Mouse (Mus musculus): ENCODE results near the gene Lmna. TPM values are rescaled to one million over a fixed set of nuclear protein-coding genes. Genes with fewer than 3 reads are reported as not detected.

The Lmna gene
- polyA plus RNA-seq, 1 experiment from 2014 or later, result 57.7 TPM

GRCm38 (mm10) chr3:88525021-88525420 lies 15.3 kb upstream of the Lmna start:
- Histone ChIP-seq H3K36me3 (peaks cover 24% of the 10 kb centered on the region), H3K9me3 (no peaks in the 10 kb centered on the region), H3K27ac (no peak overlapping the region), H3K4me1 (peaks cover 41% of the 10 kb centered on the region), H3K4me3 (no peak overlapping the region), H3K27me3 (ENCODE audit: insufficient read depth, poor library complexity, severe bottlenecking) (no peaks in the 10 kb centered on the region)
- 82% methylated on average over 5 of the region's 5 CpGs for WGBS
- DNase-seq (ENCODE audit: low spot score), result no peak

- H3K4me3 ChIP-seq, result no peak overlapping the region
- no peaks in the 10 kb centered on the region for H3K27me3 ChIP-seq (ENCODE audit: insufficient read depth, poor library complexity, severe bottlenecking)
- H3K36me3 ChIP-seq, result peaks cover 24% of the 10 kb centered on the region
- no peaks in the 10 kb centered on the region for H3K9me3 ChIP-seq
- H3K27ac ChIP-seq, result no peak overlapping the region
- H3K4me1 ChIP-seq, result peaks cover 21% of the 10 kb centered on the region
- 86% methylated on average over 8 of the region's 8 CpGs for WGBS
- no peak for DNase-seq (ENCODE audit: low spot score)
Observed at GRCm38 (mm10) chr3:88523027-88523426, 13.3 kb upstream of the Lmna start.

GRCm38 (mm10) chr3:88521803-88522331 lies 12.1 kb upstream of the Lmna start:
- peaks cover 24% of the 10 kb centered on the region for H3K36me3 ChIP-seq
- H3K27me3 ChIP-seq (ENCODE audit: insufficient read depth, poor library complexity, severe bottlenecking), result no peaks in the 10 kb centered on the region
- 28% methylated on average over 9 of the region's 9 CpGs for WGBS
- peak overlapping the region; percentile 69; the same call in 1 of the 2 replicates for H3K27ac ChIP-seq
- H3K4me3 ChIP-seq, result no peak overlapping the region
- H3K9me3 ChIP-seq, result no peaks in the 10 kb centered on the region
- H3K4me1 ChIP-seq, result peaks cover 13% of the 10 kb centered on the region
- DNase-seq (ENCODE audit: low spot score), result peak; percentile 89

GRCm38 (mm10) chr3:88521156-88521555 lies 11.4 kb upstream of the Lmna start:
- no peaks in the 10 kb centered on the region for H3K27me3 ChIP-seq (ENCODE audit: insufficient read depth, poor library complexity, severe bottlenecking)
- H3K9me3 ChIP-seq, result no peaks in the 10 kb centered on the region
- peaks cover 24% of the 10 kb centered on the region for H3K36me3 ChIP-seq
- WGBS, result 89% methylated on average over 6 of the region's 6 CpGs
- DNase-seq (ENCODE audit: low spot score), result no peak
- no peak overlapping the region for H3K27ac ChIP-seq
- H3K4me3 ChIP-seq, result no peak overlapping the region
- peaks cover 9% of the 10 kb centered on the region for H3K4me1 ChIP-seq

GRCm38 (mm10) chr3:88520078-88520477 lies 10.3 kb upstream of the Lmna start:
- Histone ChIP-seq H3K4me3 (no peak overlapping the region), H3K9me3 (no peaks in the 10 kb centered on the region), H3K27ac (no peak overlapping the region), H3K36me3 (peaks cover 22% of the 10 kb centered on the region), H3K4me1 (peaks cover 4% of the 10 kb centered on the region; the same call in 1 of the 2 replicates), H3K27me3 (ENCODE audit: insufficient read depth, poor library complexity, severe bottlenecking) (no peaks in the 10 kb centered on the region)
- WGBS, result 64% methylated on average over 2 of the region's 2 CpGs
- DNase-seq (ENCODE audit: low spot score), result no peak

- WGBS, result 84% methylated on average over 4 of the region's 4 CpGs
- 0 out of 2 replicates have a peak, but pooled peaks cover 5% of the 10 kb centered on the region for H3K36me3 ChIP-seq
- no peaks in the 10 kb centered on the region for H3K27me3 ChIP-seq (ENCODE audit: insufficient read depth, poor library complexity, severe bottlenecking)
- no peaks in the 10 kb centered on the region for H3K9me3 ChIP-seq
- no peak for DNase-seq (ENCODE audit: low spot score)
- H3K4me1 ChIP-seq, result peaks cover 18% of the 10 kb centered on the region
- H3K4me3 ChIP-seq, result no peak overlapping the region
- no peak overlapping the region for H3K27ac ChIP-seq
Observed at GRCm38 (mm10) chr3:88518411-88518810, 8.7 kb upstream of the Lmna start.

GRCm38 (mm10) chr3:88516407-88516806 lies 6.7 kb upstream of the Lmna start:
- no peaks in the 10 kb centered on the region for H3K36me3 ChIP-seq
- H3K27ac ChIP-seq, result no peak overlapping the region
- H3K9me3 ChIP-seq, result no peaks in the 10 kb centered on the region
- H3K4me3 ChIP-seq, result no peak overlapping the region
- 76% methylated on average over 2 of the region's 2 CpGs for WGBS
- peaks cover 34% of the 10 kb centered on the region for H3K4me1 ChIP-seq
- DNase-seq (ENCODE audit: low spot score), result no peak
- H3K27me3 ChIP-seq (ENCODE audit: insufficient read depth, poor library complexity, severe bottlenecking), result no peaks in the 10 kb centered on the region

- H3K27ac ChIP-seq, result no peak overlapping the region
- DNase-seq (ENCODE audit: low spot score), result no peak
- H3K36me3 ChIP-seq, result no peaks in the 10 kb centered on the region
- H3K9me3 ChIP-seq, result no peaks in the 10 kb centered on the region
- H3K27me3 ChIP-seq (ENCODE audit: insufficient read depth, poor library complexity, severe bottlenecking), result no peaks in the 10 kb centered on the region
- H3K4me3 ChIP-seq, result no peak overlapping the region
- peaks cover 46% of the 10 kb centered on the region for H3K4me1 ChIP-seq
- 98% methylated on average over 2 of the region's 2 CpGs for WGBS
Observed at GRCm38 (mm10) chr3:88515095-88515386, 5.3 kb upstream of the Lmna start.

- Histone ChIP-seq H3K27me3 (ENCODE audit: insufficient read depth, poor library complexity, severe bottlenecking) (no peaks in the 10 kb centered on the region), H3K36me3 (no peaks in the 10 kb centered on the region), H3K27ac (no peak overlapping the region), H3K9me3 (no peaks in the 10 kb centered on the region), H3K4me1 (peaks cover 52% of the 10 kb centered on the region), H3K4me3 (no peak overlapping the region)
- 72% methylated on average over 10 of the region's 10 CpGs for WGBS
- DNase-seq (ENCODE audit: low spot score), result no peak
Observed at GRCm38 (mm10) chr3:88514231-88515094, 4.7 kb upstream of the Lmna start.

- H3K27ac ChIP-seq, result peak overlapping the region; percentile 74
- WGBS, result 78% methylated on average over 7 of the region's 7 CpGs
- H3K4me3 ChIP-seq, result no peak overlapping the region
- no peaks in the 10 kb centered on the region for H3K27me3 ChIP-seq (ENCODE audit: insufficient read depth, poor library complexity, severe bottlenecking)
- peaks cover 55% of the 10 kb centered on the region for H3K4me1 ChIP-seq
- H3K9me3 ChIP-seq, result no peaks in the 10 kb centered on the region
- DNase-seq (ENCODE audit: low spot score), result no peak
- no peaks in the 10 kb centered on the region for H3K36me3 ChIP-seq
Observed at GRCm38 (mm10) chr3:88513546-88514115, 3.9 kb upstream of the Lmna start.

GRCm38 (mm10) chr3:88512896-88513545 lies 3.3 kb upstream of the Lmna start:
- Histone ChIP-seq H3K36me3 (no peaks in the 10 kb centered on the region), H3K27me3 (ENCODE audit: insufficient read depth, poor library complexity, severe bottlenecking) (no peaks in the 10 kb centered on the region), H3K27ac (peak overlapping the region; percentile 74), H3K4me1 (peaks cover 55% of the 10 kb centered on the region), H3K4me3 (0 out of 2 replicates have a peak overlapping the region, but pooled peaks have one; percentile 2), H3K9me3 (no peaks in the 10 kb centered on the region)
- DNase-seq (ENCODE audit: low spot score), result no peak
- 32% methylated on average over 12 of the region's 15 CpGs for WGBS

- H3K36me3 ChIP-seq, result no peaks in the 10 kb centered on the region
- WGBS, result 32% methylated on average over 6 of the region's 6 CpGs
- H3K4me1 ChIP-seq, result peaks cover 56% of the 10 kb centered on the region
- H3K4me3 ChIP-seq, result 0 out of 2 replicates have a peak overlapping the region, but pooled peaks have one; percentile 2
- no peaks in the 10 kb centered on the region for H3K9me3 ChIP-seq
- no peaks in the 10 kb centered on the region for H3K27me3 ChIP-seq (ENCODE audit: insufficient read depth, poor library complexity, severe bottlenecking)
- peak overlapping the region; percentile 74 for H3K27ac ChIP-seq
- DNase-seq (ENCODE audit: low spot score), result no peak
Observed at GRCm38 (mm10) chr3:88512141-88512895, 2.6 kb upstream of the Lmna start.

Measured in heart, embryonic 10.5 days (tissue).